Mouse (Mus musculus) E14TG2a.4 (cell line): Measurements from ENCODE around the gene Enpp4.

Source experiments
- CTCF ChIP-seq: conservative IDR thresholded peaks from 2 replicates; pipeline ENCODE4 v1.5.1; 2014; ENCODE audit warnings: low read length
- NANOG ChIP-seq: IDR thresholded peaks from 2 replicates; pipeline ENCODE4 v1.6.1; 2014; ENCODE audit warnings: borderline replicate concordance, low read length, mixed read lengths
- POU5F1 ChIP-seq: IDR thresholded peaks from 2 replicates; pipeline ENCODE4 v1.6.1; 2014; ENCODE audit warnings: low read length, borderline replicate concordance

DNA sequence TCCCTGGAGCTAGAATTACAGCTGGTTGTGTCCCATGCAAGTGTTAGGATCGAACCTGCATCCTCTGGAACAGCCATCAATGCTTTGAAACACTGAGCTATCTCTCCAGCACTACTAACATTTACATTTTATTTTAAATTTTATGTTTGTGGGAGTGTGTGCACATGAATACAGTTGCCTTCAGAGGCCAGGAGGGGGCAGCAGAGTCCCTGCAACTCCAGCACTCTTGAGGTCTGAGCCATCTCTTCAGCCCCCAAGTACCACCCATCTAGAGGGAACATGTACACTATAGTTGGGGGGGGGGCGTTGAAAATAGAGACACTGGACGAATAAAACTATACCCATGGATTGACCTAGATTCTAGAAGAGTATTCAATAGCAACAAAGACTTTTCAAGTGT is 45.5 kb upstream of the Enpp4 start:
- TF ChIP-seq CTCF (peak; percentile 60), POU5F1 (no peak), NANOG (no peak)
